Mouse (Mus musculus) C2C12 (cell line): ENCODE data around the gene Adgrg1. TPM values are rescaled to one million over a fixed set of nuclear protein-coding genes. Genes with fewer than 3 reads are reported as not detected.

Experiments used
- H3K27me3 ChIP-seq: one replicate; pipeline ENCODE4 v1.6.1; 2011; ENCODE audit not compliant: control insufficient read depth, insufficient read depth, insufficient read length
- H3K36me3 ChIP-seq: one replicate; pipeline ENCODE4 v1.6.1; 2011; ENCODE audit not compliant: control insufficient read depth, insufficient read depth
- H3K4me3 ChIP-seq: one replicate; pipeline ENCODE4 v1.5.1; 2011; ENCODE audit warnings: mild to moderate bottlenecking, control low read depth; ENCODE audit not compliant: poor library complexity, insufficient read depth, severe bottlenecking
- H3K79me2 ChIP-seq: one replicate; pipeline ENCODE4 v1.6.1; 2011; ENCODE audit not compliant: control insufficient read depth, insufficient read depth
- H3K79me3 ChIP-seq: one replicate; pipeline ENCODE4 v1.6.1; 2011; ENCODE audit warnings: low read depth, control low read depth
- H3ac ChIP-seq: one replicate; pipeline ENCODE3; 2011; ENCODE audit warnings: low read depth; ENCODE audit not compliant: control insufficient read depth, insufficient read length
- CEBPB ChIP-seq: IDR thresholded peaks from one replicate; pipeline ENCODE4 v1.6.1; 2011; ENCODE audit warnings: low read depth, mild to moderate bottlenecking, control low read depth, moderate library complexity
- CTCF ChIP-seq: IDR thresholded peaks from one replicate; pipeline ENCODE4 v1.5.1; 2011; ENCODE audit not compliant: control insufficient read depth, insufficient read depth, insufficient read length
- FOSL1 ChIP-seq: IDR thresholded peaks from one replicate; pipeline ENCODE4 v1.8.0; 2011; ENCODE audit warnings: mild to moderate bottlenecking, low read length; ENCODE audit not compliant: poor library complexity, insufficient read depth, severe bottlenecking
- MAX ChIP-seq: IDR thresholded peaks from one replicate; pipeline ENCODE4 v1.6.1; 2011; ENCODE audit warnings: mild to moderate bottlenecking, control low read depth
- MYOD1 ChIP-seq: IDR thresholded peaks from one replicate; pipeline ENCODE4 v1.6.1; 2011; ENCODE audit warnings: low read depth; ENCODE audit not compliant: control insufficient read depth, insufficient read length
- MYOG ChIP-seq: IDR thresholded peaks from one replicate; pipeline ENCODE4 v1.6.1; 2011; ENCODE audit not compliant: control insufficient read depth, insufficient read length; ENCODE audit errors: extremely low read depth
- USF1 ChIP-seq: IDR thresholded peaks from one replicate; pipeline ENCODE4 v1.6.1; 2011; ENCODE audit warnings: low read depth, mild to moderate bottlenecking, control low read depth, moderate library complexity
- polyA plus RNA-seq: library from polyadenylated mRNA; unstranded; fragments of >200 nt; fragmentation: generic; extraction: Trizol; gene quantifications from one replicate; pipeline ENCODE4 v1.2.1, GENCODE M21; 2012; ENCODE audit warnings: missing spikeins

The Adgrg1 gene
- polyA plus RNA-seq, 1 experiment = 2.8 TPM

DNA sequence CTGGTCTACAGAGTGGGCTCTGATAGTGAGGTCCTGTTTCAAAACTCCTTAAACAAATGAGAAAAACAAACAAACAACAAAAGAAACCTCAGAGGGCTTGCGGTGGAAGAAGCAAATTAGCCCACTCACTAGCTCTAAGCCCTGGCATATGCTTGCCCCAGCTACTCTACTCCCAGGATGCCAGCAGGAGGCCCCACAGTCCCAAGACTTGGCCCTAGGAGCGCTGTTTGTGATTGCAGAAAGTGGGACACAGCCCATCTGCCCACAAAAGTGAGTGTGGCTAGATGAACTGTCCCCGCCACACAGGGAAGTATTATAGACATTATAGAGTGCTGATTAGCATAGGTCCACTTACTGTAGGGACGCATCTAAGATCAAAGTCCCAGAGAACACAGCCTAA, 26.1 kb upstream of the Adgrg1 start:
- peaks cover 10% of the 10 kb centered on the region for H3K27me3 ChIP-seq
- H3K79me2 ChIP-seq = no peaks in the 10 kb centered on the region
- H3ac ChIP-seq = no peak overlapping the region
- no peak overlapping the region for H3K4me3 ChIP-seq
- TF ChIP-seq USF1 (no peak), CEBPB (no peak), MYOD1 (no peak), MYOG (no peak), FOSL1 (no peak), MAX (no peak), CTCF (no peak)
- no peaks in the 10 kb centered on the region for H3K36me3 ChIP-seq
- H3K79me3 ChIP-seq = no peaks in the 10 kb centered on the region

GRCm38 (mm10) chr8:94949010-94949409, 25.5 kb upstream of the Adgrg1 start:
- Histone ChIP-seq H3K27me3 (peaks cover 7% of the 10 kb centered on the region), H3K79me3 (no peaks in the 10 kb centered on the region), H3K79me2 (no peaks in the 10 kb centered on the region), H3ac (no peak overlapping the region), H3K4me3 (no peak overlapping the region), H3K36me3 (no peaks in the 10 kb centered on the region)
- TF ChIP-seq CTCF (no peak), FOSL1 (no peak), USF1 (no peak), MYOG (no peak), MAX (no peak), MYOD1 (no peak), CEBPB (no peak)

DNA sequence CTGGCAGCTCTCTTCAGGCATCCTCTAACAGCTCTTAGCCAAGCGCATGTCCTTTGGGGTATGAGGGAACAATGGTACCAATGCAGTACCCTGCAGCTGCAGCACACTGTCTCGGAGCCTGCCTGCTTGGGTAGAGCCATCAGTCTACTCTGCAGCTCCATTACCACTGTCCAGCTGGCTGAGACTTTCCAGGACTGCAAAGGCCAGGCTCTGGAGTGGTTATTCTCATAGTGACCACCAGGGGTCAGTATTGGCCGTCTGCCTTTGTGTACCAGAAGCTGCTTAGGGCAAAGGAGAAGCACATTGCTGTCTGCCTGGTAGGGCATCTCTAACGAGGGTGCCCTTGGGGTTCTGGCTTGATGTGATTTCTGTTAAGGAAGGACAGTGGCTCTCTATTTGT, 24.5 kb upstream of the Adgrg1 start:
- Histone ChIP-seq H3K79me3 (no peaks in the 10 kb centered on the region), H3K27me3 (peaks cover 6% of the 10 kb centered on the region), H3K79me2 (no peaks in the 10 kb centered on the region), H3ac (no peak overlapping the region), H3K36me3 (no peaks in the 10 kb centered on the region), H3K4me3 (no peak overlapping the region)
- peak; percentile 53 for TF ChIP-seq CTCF
- TF ChIP-seq USF1 = no peak

DNA sequence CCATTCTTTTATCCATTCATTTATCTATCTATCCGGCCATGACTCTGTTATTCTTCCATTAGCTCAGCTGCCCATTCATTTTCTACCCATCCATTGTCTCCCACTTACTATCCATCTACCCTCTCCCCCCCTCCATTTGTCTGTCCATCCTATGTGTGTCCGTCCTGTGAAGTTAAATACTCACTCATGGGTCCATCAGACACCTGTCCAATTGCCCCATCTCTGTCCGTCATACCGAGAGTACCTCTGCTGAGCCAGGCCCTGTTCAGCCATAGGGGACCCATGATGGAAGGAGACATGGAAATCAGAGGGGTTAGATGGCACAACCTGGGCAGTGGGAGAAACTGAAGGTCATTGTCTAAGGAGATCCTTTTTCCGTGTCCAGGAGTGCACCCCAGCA, 24.1 kb upstream of the Adgrg1 start:
- TF ChIP-seq MYOG (no peak), MAX (no peak), USF1 (no peak), CTCF (no peak), MYOD1 (no peak), CEBPB (no peak), FOSL1 (no peak)
- H3K36me3 ChIP-seq = no peaks in the 10 kb centered on the region
- H3K4me3 ChIP-seq = no peak overlapping the region
- no peaks in the 10 kb centered on the region for H3K79me2 ChIP-seq
- H3K27me3 ChIP-seq = peaks cover 2% of the 10 kb centered on the region
- no peak overlapping the region for H3ac ChIP-seq
- no peaks in the 10 kb centered on the region for H3K79me3 ChIP-seq

DNA sequence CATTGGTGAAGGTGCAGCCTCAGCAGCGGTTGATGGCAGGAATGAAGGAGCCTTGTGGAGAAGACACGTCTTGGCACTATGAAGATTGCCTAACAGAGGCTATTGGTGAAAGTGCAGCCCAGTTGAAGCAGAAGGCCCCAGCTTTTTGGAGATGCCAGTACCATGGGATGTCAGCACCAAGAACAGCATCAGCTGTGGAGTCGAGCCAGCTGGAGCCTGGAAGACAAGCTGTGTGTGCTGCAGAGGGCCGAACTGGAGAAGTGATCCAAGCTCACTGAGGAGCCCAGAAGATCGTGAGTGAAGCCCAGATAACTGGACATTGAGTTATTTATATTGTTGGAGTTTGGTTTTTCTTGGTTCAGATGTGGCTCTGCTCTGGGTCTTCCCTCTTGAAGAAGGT, 22.5 kb upstream of the Adgrg1 start:
- TF ChIP-seq USF1 (no peak), CTCF (no peak), CEBPB (no peak), FOSL1 (no peak), MAX (no peak), MYOD1 (no peak), MYOG (no peak)
- H3K79me2 ChIP-seq = no peaks in the 10 kb centered on the region
- no peaks in the 10 kb centered on the region for H3K79me3 ChIP-seq
- H3K4me3 ChIP-seq = no peak overlapping the region
- H3ac ChIP-seq = no peak overlapping the region
- H3K36me3 ChIP-seq = no peaks in the 10 kb centered on the region
- H3K27me3 ChIP-seq = no peaks in the 10 kb centered on the region

DNA sequence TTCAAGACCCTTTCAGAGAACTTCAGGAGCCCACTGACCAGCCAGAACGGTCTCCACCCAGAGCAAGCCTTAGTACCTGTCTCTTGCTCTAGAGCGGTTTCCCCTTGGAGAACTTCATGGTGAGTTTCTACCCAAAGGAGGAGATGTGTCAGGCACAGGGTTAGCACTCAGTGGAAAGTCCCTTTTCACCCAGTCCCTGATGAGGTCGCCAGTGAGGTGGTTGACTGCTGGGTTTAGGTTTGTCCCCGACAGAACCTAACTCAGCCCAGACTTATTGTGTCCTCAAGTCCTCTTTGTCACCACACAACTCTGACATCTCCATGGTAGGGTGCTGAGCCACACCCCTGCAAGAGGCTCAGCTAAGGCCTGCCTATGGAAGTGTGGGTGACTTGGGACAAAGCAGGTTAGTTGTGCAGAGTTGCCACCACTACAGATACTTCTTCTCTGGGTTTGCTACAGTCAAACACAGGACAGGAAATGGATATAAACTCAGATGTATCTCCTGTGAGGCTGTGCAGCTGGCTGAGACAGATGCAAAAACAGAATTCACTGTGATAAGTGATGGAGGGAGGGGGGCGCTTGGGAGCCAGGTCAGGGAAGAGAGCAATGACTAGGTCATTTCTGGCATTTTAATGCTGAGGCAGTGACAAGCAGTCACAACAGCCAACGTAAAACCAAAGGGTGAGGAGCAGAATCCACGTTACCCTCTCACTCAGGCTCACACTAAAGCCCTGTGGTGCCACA, 20.8 kb upstream of the Adgrg1 start:
- Histone ChIP-seq H3K79me2 (no peaks in the 10 kb centered on the region), H3K4me3 (no peak overlapping the region), H3K36me3 (no peaks in the 10 kb centered on the region), H3ac (peak overlapping the region; percentile 14), H3K27me3 (no peaks in the 10 kb centered on the region), H3K79me3 (no peaks in the 10 kb centered on the region)
- no peak for TF ChIP-seq FOSL1
- TF ChIP-seq CTCF = no peak
- TF ChIP-seq MYOD1 = no peak
- no peak for TF ChIP-seq CEBPB
